Mouse (Mus musculus): ENCODE measurements around the gene Olfr988. TPM values are rescaled to one million over a fixed set of nuclear protein-coding genes. Genes with fewer than 3 reads are reported as not detected.
"Not testable (repeated sequence)": the region's sequence is repeated elsewhere in the genome, so short reads cannot be mapped to it uniquely, and the experiment has no call there.

Gene Olfr988
- not detected in 2 replicates for polyA plus RNA-seq (2015; fragmentation: Nextera tagmentation; extraction: Ambion mirVana)

DNA sequence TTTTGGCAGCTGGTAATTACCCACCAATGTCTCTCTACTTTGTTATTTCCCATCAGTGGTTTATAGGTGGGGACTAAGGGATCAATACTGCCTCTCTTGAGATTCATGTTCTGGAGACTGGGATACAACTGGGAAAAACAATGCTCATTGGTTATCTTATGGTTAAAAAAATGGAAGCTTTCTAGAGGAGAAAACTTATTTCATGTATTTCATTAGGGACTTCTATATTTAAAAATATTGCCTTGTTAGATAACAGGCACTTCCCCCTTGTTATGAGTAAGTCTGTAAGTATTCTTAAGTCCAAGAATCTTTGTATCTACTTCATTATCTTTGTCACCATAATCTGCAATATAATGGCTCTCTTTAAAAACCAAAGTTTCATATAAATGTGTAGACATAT is at the start of gene Olfr988:
TSS of gene Olfr988 (minus strand) at position 101 of the 400 bp plus-strand sequence.
- not testable (repeated sequence) for H3K36me3 ChIP-seq (ENCODE audit: control insufficient read depth, insufficient read depth, low read length); H3K9me3 ChIP-seq (ENCODE audit: control insufficient read depth, low read length); H3K9ac ChIP-seq (ENCODE audit: low read depth, low read length); H3K4me3 ChIP-seq (ENCODE audit: low read length); H3K4me2 ChIP-seq (ENCODE audit: low read length); H3K27ac ChIP-seq (ENCODE audit: low read depth, low read length); ATAC-seq; H3K4me1 ChIP-seq (ENCODE audit: control insufficient read depth, insufficient read depth, low read depth, low read length); H3K27me3 ChIP-seq (replicated peaks; ENCODE audit: control insufficient read depth, insufficient read depth, low read length)

DNA sequence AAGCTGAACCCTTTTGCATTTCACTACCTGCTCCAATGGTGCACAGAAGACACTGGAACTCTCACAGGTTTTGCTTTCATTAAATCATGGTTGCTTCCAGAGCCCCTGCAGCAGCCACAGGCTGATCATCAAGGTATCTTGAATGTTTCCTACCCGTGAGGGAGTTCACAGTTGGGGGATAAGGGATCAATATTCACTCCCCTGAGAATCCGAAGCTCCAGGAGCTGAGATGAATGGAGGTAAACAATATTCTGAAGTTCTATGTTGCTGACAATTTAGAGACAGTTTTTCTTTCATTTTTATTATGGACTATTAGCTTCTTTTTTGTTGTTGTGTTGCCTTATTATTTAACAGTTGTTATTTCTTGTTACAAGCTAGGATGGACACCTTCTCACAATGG is 46.3 kb upstream of the Olfr988 start, which contains the start of gene Olfr992:
TSS of gene Olfr992 (minus strand) at position 101 of the 400 bp plus-strand sequence.
- WGBS, result 62% methylated on average over 2 of the region's 2 CpGs

DNA sequence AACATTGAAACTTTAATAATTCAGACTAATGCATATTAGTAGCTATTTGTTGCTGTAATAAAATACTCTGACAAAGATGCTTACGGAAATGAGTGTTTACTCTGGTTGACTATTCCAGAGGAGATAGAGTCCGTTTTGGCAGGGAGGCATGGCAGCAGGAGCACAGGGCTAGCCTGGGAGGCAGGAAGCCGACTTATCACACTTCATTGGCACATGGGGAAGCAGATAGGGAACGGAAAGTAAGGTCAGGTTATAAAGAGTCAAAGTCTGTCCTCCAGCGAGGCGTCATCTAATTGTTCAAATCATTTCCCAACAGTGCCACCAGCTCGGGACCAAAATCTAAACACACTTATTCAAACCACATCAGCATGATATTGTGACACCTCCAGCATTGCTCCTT is 23.1 kb downstream of the Olfr988 start:
- Histone ChIP-seq H3K27ac (ENCODE audit: low read depth, low read length) (no peak overlapping the region), H3K4me2 (ENCODE audit: low read length) (no peak overlapping the region), H3K9ac (ENCODE audit: low read depth, low read length) (no peak overlapping the region), H3K4me1 (ENCODE audit: control insufficient read depth, insufficient read depth, low read depth, low read length) (no peaks in the 10 kb centered on the region), H3K36me3 (ENCODE audit: control insufficient read depth, insufficient read depth, low read length) (no peaks in the 10 kb centered on the region), H3K4me3 (ENCODE audit: low read length) (no peak overlapping the region), H3K9me3 (ENCODE audit: control insufficient read depth, low read length) (no peaks in the 10 kb centered on the region), H3K27me3 (replicated peaks; ENCODE audit: control insufficient read depth, insufficient read depth, low read length) (no peaks in the 10 kb centered on the region)
- WGBS, result 81% methylated on average over 7 of the region's 7 CpGs
- no peak for ATAC-seq

More for the DNA sequence above, 46.3 kb upstream of the Olfr988 start, which contains the start of gene Olfr992:
- Histone ChIP-seq H3K27ac (ENCODE audit: low read depth, low read length) (no peak within 1 kb of the TSS), H3K4me2 (ENCODE audit: low read length) (no peak within 1 kb of the TSS), H3K27me3 (replicated peaks; ENCODE audit: control insufficient read depth, insufficient read depth, low read length) (no peaks in the 10 kb centered on the region), H3K36me3 (ENCODE audit: control insufficient read depth, insufficient read depth, low read length) (no peaks in the 10 kb centered on the region), H3K4me3 (ENCODE audit: low read length) (no peak within 1 kb of the TSS), H3K9ac (ENCODE audit: low read depth, low read length) (no peak within 1 kb of the TSS), H3K4me1 (ENCODE audit: control insufficient read depth, insufficient read depth, low read depth, low read length) (no peaks in the 10 kb centered on the region), H3K9me3 (ENCODE audit: control insufficient read depth, low read length) (no peaks in the 10 kb centered on the region)
- no peak for ATAC-seq

DNA sequence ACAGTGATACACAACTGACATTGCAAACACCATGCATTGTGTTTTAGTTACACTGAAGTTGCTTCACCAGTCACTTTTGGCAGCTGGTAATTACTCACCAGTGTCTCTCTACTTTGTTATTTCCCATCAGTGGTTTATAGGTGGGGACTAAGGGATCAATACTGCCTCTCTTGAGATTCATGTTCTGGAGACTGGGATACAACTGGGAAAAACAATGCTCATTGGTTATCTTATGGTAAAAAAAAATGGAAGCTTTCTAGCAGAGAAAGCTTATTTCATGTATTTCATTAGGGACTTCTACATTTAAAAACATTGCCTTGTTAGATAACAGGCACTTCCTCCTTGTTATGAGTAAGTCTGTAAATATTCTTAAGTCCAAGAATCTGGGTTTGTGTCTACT is 23.8 kb downstream of the Olfr988 start, which contains the start of gene Olfr987:
TSS of gene Olfr987 (minus strand) at position 101 of the 400 bp plus-strand sequence.
- H3K27me3 ChIP-seq (replicated peaks; ENCODE audit: control insufficient read depth, insufficient read depth, low read length); H3K4me2 ChIP-seq (ENCODE audit: low read length); H3K27ac ChIP-seq (ENCODE audit: low read depth, low read length); H3K9me3 ChIP-seq (ENCODE audit: control insufficient read depth, low read length); H3K4me3 ChIP-seq (ENCODE audit: low read length); H3K36me3 ChIP-seq (ENCODE audit: control insufficient read depth, insufficient read depth, low read length); H3K4me1 ChIP-seq (ENCODE audit: control insufficient read depth, insufficient read depth, low read depth, low read length); ATAC-seq; H3K9ac ChIP-seq (ENCODE audit: low read depth, low read length): not testable (repeated sequence)

DNA sequence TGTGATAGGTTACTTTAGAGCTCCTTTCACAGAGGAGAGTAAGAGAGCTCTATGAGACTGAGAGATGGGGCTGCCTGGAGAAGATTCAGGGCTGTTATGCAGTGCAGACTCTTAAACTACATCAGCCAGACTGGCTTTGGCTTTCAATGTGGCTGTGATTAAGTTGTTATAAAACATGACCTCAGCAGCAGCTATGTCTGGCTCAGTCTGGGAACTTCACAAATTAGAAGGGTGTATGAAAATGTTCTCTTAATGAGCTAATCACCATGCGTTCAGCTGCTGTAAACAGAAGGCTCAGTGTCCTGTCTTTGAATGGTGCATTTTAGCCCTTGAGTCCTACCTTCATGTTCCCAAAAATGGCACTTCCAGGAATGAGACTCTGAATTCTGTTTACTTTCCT is 43.9 kb downstream of the Olfr988 start:
- Histone ChIP-seq H3K9me3 (ENCODE audit: control insufficient read depth, low read length) (no peaks in the 10 kb centered on the region), H3K4me2 (ENCODE audit: low read length) (no peak overlapping the region), H3K4me3 (ENCODE audit: low read length) (no peak overlapping the region), H3K36me3 (ENCODE audit: control insufficient read depth, insufficient read depth, low read length) (no peaks in the 10 kb centered on the region), H3K9ac (ENCODE audit: low read depth, low read length) (no peak overlapping the region), H3K4me1 (ENCODE audit: control insufficient read depth, insufficient read depth, low read depth, low read length) (no peaks in the 10 kb centered on the region), H3K27me3 (replicated peaks; ENCODE audit: control insufficient read depth, insufficient read depth, low read length) (no peaks in the 10 kb centered on the region), H3K27ac (ENCODE audit: low read depth, low read length) (no peak overlapping the region)
- no peak for ATAC-seq
- 67% methylated on average over 1 of the region's 1 CpGs for WGBS

Other genes starting within 250 kb of the Olfr988 start
- gene Aplnr, start 227.0 kb downstream of the Olfr988 start, polyA plus RNA-seq (2015; fragmentation: Nextera tagmentation; extraction: Ambion mirVana), result 23.9 and 33.7 TPM in 2 replicates
- gene Lrrc55, start 166.0 kb downstream of the Olfr988 start, polyA plus RNA-seq (2015; fragmentation: Nextera tagmentation; extraction: Ambion mirVana), result 12.7 and 13.2 TPM in 2 replicates
- gene Olfr987, start 23.9 kb downstream of the Olfr988 start, polyA plus RNA-seq (2015; fragmentation: Nextera tagmentation; extraction: Ambion mirVana), result not detected in 2 replicates
- gene Olfr992, start 46.2 kb upstream of the Olfr988 start, polyA plus RNA-seq (2015; fragmentation: Nextera tagmentation; extraction: Ambion mirVana), result not detected in 2 replicates
- gene Olfr993, start 51.6 kb upstream of the Olfr988 start, polyA plus RNA-seq (2015; fragmentation: Nextera tagmentation; extraction: Ambion mirVana), result not detected in 2 replicates
- gene Olfr994, start 73.2 kb upstream of the Olfr988 start, polyA plus RNA-seq (2015; fragmentation: Nextera tagmentation; extraction: Ambion mirVana), result not detected in 2 replicates
- not detected in 2 replicates for gene Olfr995, start 80.4 kb upstream of the Olfr988 start, polyA plus RNA-seq (2015; fragmentation: Nextera tagmentation; extraction: Ambion mirVana)
- gene 4833423E24Rik, start 155.8 kb upstream of the Olfr988 start, polyA plus RNA-seq (2015; fragmentation: Nextera tagmentation; extraction: Ambion mirVana), result 0.09 and 0.28 TPM in 2 replicates
- not detected in 2 replicates for gene Olfr996, start 216.0 kb upstream of the Olfr988 start, polyA plus RNA-seq (2015; fragmentation: Nextera tagmentation; extraction: Ambion mirVana)
- gene Olfr998, start 225.7 kb upstream of the Olfr988 start, polyA plus RNA-seq (2015; fragmentation: Nextera tagmentation; extraction: Ambion mirVana), result not detected in 2 replicates
- gene Olfr1000, start 248.7 kb upstream of the Olfr988 start, polyA plus RNA-seq (2015; fragmentation: Nextera tagmentation; extraction: Ambion mirVana), result not detected in 2 replicates

Measured in hindbrain, embryonic 16.5 days (tissue).